In the genomic region with DNA sequence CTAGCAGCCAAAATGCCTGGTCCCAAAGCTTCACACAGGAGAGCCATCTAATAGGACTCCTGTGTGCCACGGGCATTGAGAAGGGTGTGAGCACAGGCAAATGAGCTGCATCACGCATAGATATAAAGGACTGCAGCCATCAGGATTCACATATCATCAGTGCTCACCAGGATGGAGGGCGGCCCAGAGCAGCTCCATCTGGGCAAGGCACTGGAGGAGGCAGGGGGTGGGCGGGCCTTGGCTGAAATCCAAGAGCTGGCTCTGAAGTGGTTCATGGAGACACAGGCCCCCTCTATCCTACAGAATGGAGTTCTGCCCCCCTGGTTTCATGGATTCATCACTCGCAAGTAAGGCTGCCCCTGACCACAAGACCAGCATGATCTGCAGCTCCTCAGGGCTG, we compare ENCODE assay signal across 10 mouse cellular contexts. TPM values are rescaled to one million over a fixed set of nuclear protein-coding genes. Genes with fewer than 3 reads are reported as not detected.
A peak's percentile ranks its signal among the peaks of the same experiment; 100 is the strongest.
DNase-seq lines count a peak whose midpoint lies in the region; ATAC-seq and TF ChIP-seq lines count a peak whose summit lies in the region.
"Had no signal": no experiment of that assay in that cellular context is flagged by ENCODE, and none has a peak within 500 bp of the region (broad histone marks: within the 10 kb centered on the region; RNA-seq: fewer than 3 reads in every experiment).

No protein-coding gene starts in this region.

- no peak for DNase-seq in lung, adult 18-20 months
- DNase-seq in cerebellum, postnatal 14 days = peak; percentile 93 to 96
- peak; percentile 82 for DNase-seq in hindbrain, postnatal 0 days (ENCODE audit: low spot score)
- peak; percentile 82 for DNase-seq in midbrain, postnatal 0 days (ENCODE audit: low spot score)
- DNase-seq in adrenal gland, adult (ENCODE audit: inconsistent age in 2 of 2, low spot score in 1 of 2) = no peak

- 28% methylated on average over 5 of the region's 5 CpGs for WGBS in lung, embryonic 16.5 days
- 32% methylated on average over 5 of the region's 5 CpGs for WGBS in hindbrain, postnatal 0 days
- 48% methylated on average over 5 of the region's 5 CpGs for whole genome bisulfite sequencing in midbrain, postnatal 0 days

- H3K9ac ChIP-seq in lung, embryonic 16.5 days (ENCODE audit: low read length) = no peak overlapping the region
- no peak overlapping the region for H3K9ac ChIP-seq in hindbrain, postnatal 0 days (replicated peaks; ENCODE audit: low read length)
- no peak overlapping the region for H3K9ac ChIP-seq in midbrain, postnatal 0 days (replicated peaks; ENCODE audit: low read length, poor library complexity, severe bottlenecking)

- no peaks in the 10 kb centered on the region for H3K36me3 ChIP-seq in lung, embryonic 16.5 days (ENCODE audit: control insufficient read depth, insufficient read depth, low read length)
- no peaks in the 10 kb centered on the region for H3K36me3 ChIP-seq in hindbrain, postnatal 0 days (ENCODE audit: insufficient read depth, low read length)
- H3K36me3 ChIP-seq in midbrain, postnatal 0 days (ENCODE audit: insufficient read depth, low read length) = no peaks in the 10 kb centered on the region

- H3K4me3 ChIP-seq in lung, embryonic 16.5 days (ENCODE audit: low read length) = no peak overlapping the region
- H3K4me3 ChIP-seq in hindbrain, postnatal 0 days (ENCODE audit: low read length) = no peak overlapping the region
- H3K4me3 ChIP-seq in midbrain, postnatal 0 days (ENCODE audit: low read depth, low read length) = no peak overlapping the region

- H3K27ac ChIP-seq in lung, embryonic 16.5 days (ENCODE audit: low read length) = no peak overlapping the region
- H3K27ac ChIP-seq in hindbrain, postnatal 0 days = peak overlapping the region; percentile 70
- H3K27ac ChIP-seq in midbrain, postnatal 0 days (ENCODE audit: low read depth, low read length) = no peak overlapping the region

- ATAC-seq in lung, embryonic 16.5 days (ENCODE audit: low read depth) = 0 out of 2 replicates have a peak, but pooled peaks have one; percentile 20
- peak; percentile 87 for ATAC-seq in hindbrain, postnatal 0 days
- peak; percentile 56; the same call in 1 of the 2 replicates for ATAC-seq in midbrain, postnatal 0 days (ENCODE audit: low FRiP score)
- ATAC-seq in activated CD4-positive, CD25-positive, alpha-beta regulatory T cell, adult 4 months = no peak
- no peak for ATAC-seq in erythroblast, adult 5-6 weeks (replicated peaks; ENCODE audit: low FRiP score, poor library complexity, severe bottlenecking)
- ATAC-seq: Patski had no signal

- no peaks in the 10 kb centered on the region for H3K27me3 ChIP-seq in lung, embryonic 16.5 days (ENCODE audit: control insufficient read depth, insufficient read depth, low read depth, low read length)
- no peaks in the 10 kb centered on the region for H3K27me3 ChIP-seq in hindbrain, postnatal 0 days (ENCODE audit: insufficient read depth, low read length)
- H3K27me3 ChIP-seq in midbrain, postnatal 0 days (ENCODE audit: insufficient read depth, low read length) = no peaks in the 10 kb centered on the region
- H3K27me3 ChIP-seq: Patski had no signal

- H3K4me2 ChIP-seq in lung, embryonic 16.5 days (ENCODE audit: low read depth, low read length) = no peak overlapping the region
- H3K4me2 ChIP-seq in hindbrain, postnatal 0 days (ENCODE audit: low read depth, low read length) = no peak overlapping the region
- H3K4me2 ChIP-seq in midbrain, postnatal 0 days (ENCODE audit: low read depth, low read length, poor library complexity, severe bottlenecking) = no peak overlapping the region

- H3K9me3 ChIP-seq in lung, embryonic 16.5 days (ENCODE audit: control insufficient read depth, low read length) = no peaks in the 10 kb centered on the region
- H3K9me3 ChIP-seq in hindbrain, postnatal 0 days (ENCODE audit: low read length) = no peaks in the 10 kb centered on the region
- no peaks in the 10 kb centered on the region for H3K9me3 ChIP-seq in midbrain, postnatal 0 days (ENCODE audit: low read length)

- peaks cover 3% of the 10 kb centered on the region; the same call in 1 of the 2 replicates for H3K4me1 ChIP-seq in lung, embryonic 16.5 days (replicated peaks; ENCODE audit: control insufficient read depth, insufficient read depth, low read length)
- peaks cover 18% of the 10 kb centered on the region for H3K4me1 ChIP-seq in hindbrain, postnatal 0 days (ENCODE audit: insufficient read depth, low read length)
- no peaks in the 10 kb centered on the region for H3K4me1 ChIP-seq in midbrain, postnatal 0 days (ENCODE audit: insufficient read depth, low read length)

- TF ChIP-seq CTCF in hindbrain, postnatal 0 days (IDR thresholded peaks at IDR 0.05; ENCODE audit: low read depth) = no peak
- no peak for TF ChIP-seq CTCF in midbrain, postnatal 0 days (IDR thresholded peaks at IDR 0.05)

RNA-seq across cellular contexts. Expression of gene Sh2d7, which starts 4.8 kb away (rescaled TPM):
- polyA plus RNA-seq in lung, embryonic 16.5 days (2015; fragmentation: Nextera tagmentation; extraction: Ambion mirVana) = not detected in 2 replicates
- not detected in 2 replicates for total RNA-seq in hindbrain, postnatal 0 days (2014; rRNA removed)
- polyA plus RNA-seq in hindbrain, postnatal 0 days (2015; fragmentation: Nextera tagmentation; extraction: Ambion mirVana) = 0.09 TPM in 1 of 2 replicates, not detected in the other
- total RNA-seq in midbrain, postnatal 0 days (2014; rRNA removed) = 0.33 TPM in 1 of 2 replicates, not detected in the other
- polyA plus RNA-seq in midbrain, postnatal 0 days (2015; fragmentation: Nextera tagmentation; extraction: Ambion mirVana) = 0.09 TPM in 1 of 2 replicates, not detected in the other
- polyA plus RNA-seq in activated CD4-positive, CD25-positive, alpha-beta regulatory T cell, adult 4 months (2017; shearing (Covaris generic)) = not detected
- total RNA-seq in erythroblast, adult 5-6 weeks (2015; ENCODE audit: low replicate concordance) = not detected in 2 replicates
- total RNA-seq in erythroblast, adult 5-6 weeks (2017; ENCODE audit: low replicate concordance) = not detected in 2 replicates
- polyA plus RNA-seq: liver, embryonic 16.5 days had no signal

RNA-seq across cellular contexts. Expression of gene Cib2, which starts 26.0 kb away (rescaled TPM):
- 9.7 and 10.2 TPM in 2 replicates for polyA plus RNA-seq in lung, embryonic 16.5 days (2015; fragmentation: Nextera tagmentation; extraction: Ambion mirVana)
- 43.4 and 53.8 TPM in 2 replicates for total RNA-seq in hindbrain, postnatal 0 days (2014; rRNA removed)
- 88.1 and 89.9 TPM in 2 replicates for polyA plus RNA-seq in hindbrain, postnatal 0 days (2015; fragmentation: Nextera tagmentation; extraction: Ambion mirVana)
- 62.7 and 65.4 TPM in 2 replicates for total RNA-seq in midbrain, postnatal 0 days (2014; rRNA removed)
- polyA plus RNA-seq in midbrain, postnatal 0 days (2015; fragmentation: Nextera tagmentation; extraction: Ambion mirVana) = 84.3 and 84.9 TPM in 2 replicates
- 1 to 10 TPM; 1.1 to 2.1 TPM for polyA plus RNA-seq in activated CD4-positive, CD25-positive, alpha-beta regulatory T cell, adult 4 months (2017; shearing (Covaris generic))
- 2.5 and 4.6 TPM in 2 replicates for total RNA-seq in erythroblast, adult 5-6 weeks (2015; ENCODE audit: low replicate concordance)
- 1.2 and 2.1 TPM in 2 replicates for total RNA-seq in erythroblast, adult 5-6 weeks (2017; ENCODE audit: low replicate concordance)

RNA-seq across cellular contexts. Expression of gene Dmxl2, which starts 32.5 kb away (rescaled TPM):
- 2.2 and 3.1 TPM in 2 replicates for polyA plus RNA-seq in lung, embryonic 16.5 days (2015; fragmentation: Nextera tagmentation; extraction: Ambion mirVana)
- total RNA-seq in hindbrain, postnatal 0 days (2014; rRNA removed) = 106 and 124 TPM in 2 replicates
- polyA plus RNA-seq in hindbrain, postnatal 0 days (2015; fragmentation: Nextera tagmentation; extraction: Ambion mirVana) = 42.9 and 46.2 TPM in 2 replicates
- total RNA-seq in midbrain, postnatal 0 days (2014; rRNA removed) = 132 and 158 TPM in 2 replicates
- polyA plus RNA-seq in midbrain, postnatal 0 days (2015; fragmentation: Nextera tagmentation; extraction: Ambion mirVana) = 40.7 and 44.7 TPM in 2 replicates
- polyA plus RNA-seq in activated CD4-positive, CD25-positive, alpha-beta regulatory T cell, adult 4 months (2017; shearing (Covaris generic)) = under 1 TPM in 1 of 2 experiments, not detected in 1; 0.83 TPM
- 7.1 and 11.1 TPM in 2 replicates for total RNA-seq in erythroblast, adult 5-6 weeks (2015; ENCODE audit: low replicate concordance)
- 5.7 and 5.9 TPM in 2 replicates for total RNA-seq in erythroblast, adult 5-6 weeks (2017; ENCODE audit: low replicate concordance)

RNA-seq across cellular contexts. Expression of gene Idh3a, which starts 52.2 kb away (rescaled TPM):
- 96.5 and 100 TPM in 2 replicates for polyA plus RNA-seq in lung, embryonic 16.5 days (2015; fragmentation: Nextera tagmentation; extraction: Ambion mirVana)
- total RNA-seq in hindbrain, postnatal 0 days (2014; rRNA removed) = 87.8 and 94.2 TPM in 2 replicates
- 208 and 217 TPM in 2 replicates for polyA plus RNA-seq in hindbrain, postnatal 0 days (2015; fragmentation: Nextera tagmentation; extraction: Ambion mirVana)
- total RNA-seq in midbrain, postnatal 0 days (2014; rRNA removed) = 87.2 and 103 TPM in 2 replicates
- 184 and 191 TPM in 2 replicates for polyA plus RNA-seq in midbrain, postnatal 0 days (2015; fragmentation: Nextera tagmentation; extraction: Ambion mirVana)
- polyA plus RNA-seq in activated CD4-positive, CD25-positive, alpha-beta regulatory T cell, adult 4 months (2017; shearing (Covaris generic)) = 100 to 1,000 TPM; 155 to 163 TPM
- total RNA-seq in erythroblast, adult 5-6 weeks (2015; ENCODE audit: low replicate concordance) = 19.6 and 33.4 TPM in 2 replicates
- 12.0 and 16.0 TPM in 2 replicates for total RNA-seq in erythroblast, adult 5-6 weeks (2017; ENCODE audit: low replicate concordance)

Comparison
In these comparisons a context has a peak if more than half of its experiments do, and no peak if none do; other contexts are left out.
1. ATAC-seq: peak in lung, embryonic 16.5 days (single experiment), hindbrain, postnatal 0 days (single experiment) and midbrain, postnatal 0 days (single experiment); none in activated CD4-positive, CD25-positive, alpha-beta regulatory T cell, adult 4 months (single experiment) and erythroblast, adult 5-6 weeks (single experiment).
2. DNase-seq: peak in cerebellum, postnatal 14 days (2 of 2), hindbrain, postnatal 0 days (single experiment) and midbrain, postnatal 0 days (single experiment); none in lung, adult 18-20 months (0 of 2) and adrenal gland, adult (0 of 2).
3. RNA of gene Dmxl2, which starts 32.5 kb away (polyA plus RNA-seq): 42.9 to 46.2 TPM in hindbrain, postnatal 0 days and 40.7 to 44.7 TPM in midbrain, postnatal 0 days; 2.2 to 3.1 TPM in lung, embryonic 16.5 days and 0.83 TPM in activated CD4-positive, CD25-positive, alpha-beta regulatory T cell, adult 4 months; every median in the first group is over 10 times any median in the second.